Mouse (Mus musculus): ENCODE measurements around the gene Lrrc8c. TPM values are rescaled to one million over a fixed set of nuclear protein-coding genes. Genes with fewer than 3 reads are reported as not detected.

Gene Lrrc8c
- polyA plus RNA-seq, 1 experiment, result 14.7 TPM

GRCm38 (mm10) chr5:105551808-105552207 lies 32.6 kb downstream of the Lrrc8c start:
- TF ChIP-seq CTCF (IDR thresholded peaks at IDR 0.05; ENCODE audit: control insufficient read depth, insufficient read depth, insufficient replicate concordance, low read depth, low read length) (no peak), POLR2A (IDR thresholded peaks at IDR 0.05; ENCODE audit: control insufficient read depth, low read depth, low read length) (no peak)
- Histone ChIP-seq H3K4me3 (ENCODE audit: control insufficient read depth, low read depth, low read length) (no peak overlapping the region), H3K4me1 (ENCODE audit: control insufficient read depth, insufficient read depth, low read length) (no peaks in the 10 kb centered on the region), H3K27me3 (ENCODE audit: control insufficient read depth, insufficient read depth, low read length) (no peaks in the 10 kb centered on the region), H3K36me3 (ENCODE audit: control insufficient read depth, insufficient read depth, low read length) (no peaks in the 10 kb centered on the region), H3K27ac (ENCODE audit: control insufficient read depth, insufficient read depth, low read depth, low read length) (no peak overlapping the region)

- Histone ChIP-seq H3K27ac (ENCODE audit: control insufficient read depth, insufficient read depth, low read depth, low read length) (no peak overlapping the region), H3K4me1 (ENCODE audit: control insufficient read depth, insufficient read depth, low read length) (no peaks in the 10 kb centered on the region), H3K4me3 (ENCODE audit: control insufficient read depth, low read depth, low read length) (no peak overlapping the region), H3K27me3 (ENCODE audit: control insufficient read depth, insufficient read depth, low read length) (no peaks in the 10 kb centered on the region), H3K36me3 (ENCODE audit: control insufficient read depth, insufficient read depth, low read length) (no peaks in the 10 kb centered on the region)
- TF ChIP-seq CTCF (IDR thresholded peaks at IDR 0.05; ENCODE audit: control insufficient read depth, insufficient read depth, insufficient replicate concordance, low read depth, low read length) (no peak), POLR2A (IDR thresholded peaks at IDR 0.05; ENCODE audit: control insufficient read depth, low read depth, low read length) (no peak)
Measured at GRCm38 (mm10) chr5:105556291-105556690, 37.1 kb downstream of the Lrrc8c start.

- H3K27me3 ChIP-seq (ENCODE audit: control insufficient read depth, insufficient read depth, low read length), result no peaks in the 10 kb centered on the region
- no peak overlapping the region for H3K4me3 ChIP-seq (ENCODE audit: control insufficient read depth, low read depth, low read length)
- TF ChIP-seq POLR2A (IDR thresholded peaks at IDR 0.05; ENCODE audit: control insufficient read depth, low read depth, low read length) (no peak), CTCF (IDR thresholded peaks at IDR 0.05; ENCODE audit: control insufficient read depth, insufficient read depth, insufficient replicate concordance, low read depth, low read length) (no peak)
- H3K36me3 ChIP-seq (ENCODE audit: control insufficient read depth, insufficient read depth, low read length), result no peaks in the 10 kb centered on the region
- no peaks in the 10 kb centered on the region for H3K4me1 ChIP-seq (ENCODE audit: control insufficient read depth, insufficient read depth, low read length)
- no peak overlapping the region for H3K27ac ChIP-seq (ENCODE audit: control insufficient read depth, insufficient read depth, low read depth, low read length)
Measured at GRCm38 (mm10) chr5:105557346-105557745, 38.2 kb downstream of the Lrrc8c start.

- H3K27ac ChIP-seq (ENCODE audit: control insufficient read depth, insufficient read depth, low read depth, low read length), result no peak overlapping the region
- no peaks in the 10 kb centered on the region for H3K36me3 ChIP-seq (ENCODE audit: control insufficient read depth, insufficient read depth, low read length)
- H3K4me3 ChIP-seq (ENCODE audit: control insufficient read depth, low read depth, low read length), result no peak overlapping the region
- TF ChIP-seq POLR2A (IDR thresholded peaks at IDR 0.05; ENCODE audit: control insufficient read depth, low read depth, low read length) (no peak), CTCF (IDR thresholded peaks at IDR 0.05; ENCODE audit: control insufficient read depth, insufficient read depth, insufficient replicate concordance, low read depth, low read length) (no peak)
- H3K27me3 ChIP-seq (ENCODE audit: control insufficient read depth, insufficient read depth, low read length), result no peaks in the 10 kb centered on the region
- no peaks in the 10 kb centered on the region for H3K4me1 ChIP-seq (ENCODE audit: control insufficient read depth, insufficient read depth, low read length)
Measured at GRCm38 (mm10) chr5:105557777-105558240, 38.6 kb downstream of the Lrrc8c start.

- Histone ChIP-seq H3K27ac (ENCODE audit: control insufficient read depth, insufficient read depth, low read depth, low read length) (no peak overlapping the region), H3K36me3 (ENCODE audit: control insufficient read depth, insufficient read depth, low read length) (no peaks in the 10 kb centered on the region), H3K27me3 (ENCODE audit: control insufficient read depth, insufficient read depth, low read length) (no peaks in the 10 kb centered on the region), H3K4me3 (ENCODE audit: control insufficient read depth, low read depth, low read length) (no peak overlapping the region), H3K4me1 (ENCODE audit: control insufficient read depth, insufficient read depth, low read length) (no peaks in the 10 kb centered on the region)
- no peak for TF ChIP-seq CTCF (IDR thresholded peaks at IDR 0.05; ENCODE audit: control insufficient read depth, insufficient read depth, insufficient replicate concordance, low read depth, low read length)
- no peak for TF ChIP-seq POLR2A (IDR thresholded peaks at IDR 0.05; ENCODE audit: control insufficient read depth, low read depth, low read length)
Measured at GRCm38 (mm10) chr5:105558517-105558916, 39.3 kb downstream of the Lrrc8c start.

- H3K4me3 ChIP-seq (ENCODE audit: control insufficient read depth, low read depth, low read length), result no peak overlapping the region
- no peaks in the 10 kb centered on the region for H3K27me3 ChIP-seq (ENCODE audit: control insufficient read depth, insufficient read depth, low read length)
- TF ChIP-seq CTCF (IDR thresholded peaks at IDR 0.05; ENCODE audit: control insufficient read depth, insufficient read depth, insufficient replicate concordance, low read depth, low read length) (no peak), POLR2A (IDR thresholded peaks at IDR 0.05; ENCODE audit: control insufficient read depth, low read depth, low read length) (no peak)
- no peaks in the 10 kb centered on the region for H3K36me3 ChIP-seq (ENCODE audit: control insufficient read depth, insufficient read depth, low read length)
- no peak overlapping the region for H3K27ac ChIP-seq (ENCODE audit: control insufficient read depth, insufficient read depth, low read depth, low read length)
- H3K4me1 ChIP-seq (ENCODE audit: control insufficient read depth, insufficient read depth, low read length), result no peaks in the 10 kb centered on the region
Measured at GRCm38 (mm10) chr5:105561926-105562325, 42.7 kb downstream of the Lrrc8c start.

GRCm38 (mm10) chr5:105564761-105565160 lies 45.6 kb downstream of the Lrrc8c start:
- H3K27ac ChIP-seq (ENCODE audit: control insufficient read depth, insufficient read depth, low read depth, low read length), result no peak overlapping the region
- TF ChIP-seq CTCF (IDR thresholded peaks at IDR 0.05; ENCODE audit: control insufficient read depth, insufficient read depth, insufficient replicate concordance, low read depth, low read length) (no peak), POLR2A (IDR thresholded peaks at IDR 0.05; ENCODE audit: control insufficient read depth, low read depth, low read length) (no peak)
- no peaks in the 10 kb centered on the region for H3K27me3 ChIP-seq (ENCODE audit: control insufficient read depth, insufficient read depth, low read length)
- no peaks in the 10 kb centered on the region for H3K4me1 ChIP-seq (ENCODE audit: control insufficient read depth, insufficient read depth, low read length)
- no peaks in the 10 kb centered on the region for H3K36me3 ChIP-seq (ENCODE audit: control insufficient read depth, insufficient read depth, low read length)
- H3K4me3 ChIP-seq (ENCODE audit: control insufficient read depth, low read depth, low read length), result no peak overlapping the region

GRCm38 (mm10) chr5:105565824-105566223 lies 46.6 kb downstream of the Lrrc8c start:
- H3K27ac ChIP-seq (ENCODE audit: control insufficient read depth, insufficient read depth, low read depth, low read length), result no peak overlapping the region
- TF ChIP-seq CTCF (IDR thresholded peaks at IDR 0.05; ENCODE audit: control insufficient read depth, insufficient read depth, insufficient replicate concordance, low read depth, low read length) (no peak), POLR2A (IDR thresholded peaks at IDR 0.05; ENCODE audit: control insufficient read depth, low read depth, low read length) (no peak)

More at GRCm38 (mm10) chr5:105565824-105566223, 46.6 kb downstream of the Lrrc8c start:
- Histone ChIP-seq H3K4me1 (ENCODE audit: control insufficient read depth, insufficient read depth, low read length) (no peaks in the 10 kb centered on the region), H3K36me3 (ENCODE audit: control insufficient read depth, insufficient read depth, low read length) (no peaks in the 10 kb centered on the region), H3K27me3 (ENCODE audit: control insufficient read depth, insufficient read depth, low read length) (no peaks in the 10 kb centered on the region), H3K4me3 (ENCODE audit: control insufficient read depth, low read depth, low read length) (no peak overlapping the region)
